Mouse (Mus musculus) effector memory CD4-positive, alpha-beta T cell, adult 7 months (primary cell): ENCODE results near the gene Glra1. TPM values are rescaled to one million over a fixed set of nuclear protein-coding genes. Genes with fewer than 3 reads are reported as not detected.

Experiments used
- polyA plus RNA-seq: library from polyadenylated mRNA; unstranded; fragments of 100-300 nt; shearing (Covaris generic); gene quantifications from one replicate; pipeline ENCODE4 v1.2.1, GENCODE M21; 2017

Gene Glra1
- polyA plus RNA-seq = not detected

DNA sequence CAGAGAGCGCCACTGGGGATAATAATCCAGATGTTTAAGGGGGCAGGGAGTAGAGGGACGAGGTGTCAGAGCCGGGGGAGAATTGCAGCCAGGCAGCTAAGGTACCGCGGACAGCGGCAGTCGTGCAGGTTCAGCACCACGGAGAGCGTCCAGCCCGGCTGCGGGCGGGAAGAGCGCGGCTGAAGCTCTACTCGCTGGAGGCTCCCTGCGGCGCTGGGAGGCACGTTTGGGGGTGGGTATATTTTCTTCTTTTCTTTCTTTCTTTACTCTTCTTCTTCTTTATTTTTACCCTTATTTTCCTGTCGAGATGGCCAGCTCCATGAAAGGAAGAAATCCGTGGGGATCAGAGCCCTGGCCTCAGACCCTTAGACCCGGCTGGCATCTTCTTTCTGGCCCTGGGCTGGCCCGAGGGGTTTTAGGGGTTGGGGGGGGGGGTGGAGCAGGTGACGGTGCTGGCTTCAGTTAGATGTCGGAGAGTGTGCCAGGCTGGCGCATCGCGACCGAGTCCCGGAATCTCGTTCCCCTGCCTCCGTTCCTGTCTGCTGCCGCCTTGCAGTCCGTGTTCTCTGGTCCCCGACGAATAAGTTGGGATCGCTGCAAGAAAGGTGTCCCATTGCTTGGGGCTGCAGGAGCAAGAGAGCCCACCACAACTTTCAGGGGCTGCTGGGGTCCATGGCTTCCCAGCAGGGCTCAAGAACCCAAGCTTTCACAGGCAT, at the start of gene Glra1:
TSS of gene Glra1 (minus strand) at position 391 of the 716 bp plus-strand sequence.

DNA sequence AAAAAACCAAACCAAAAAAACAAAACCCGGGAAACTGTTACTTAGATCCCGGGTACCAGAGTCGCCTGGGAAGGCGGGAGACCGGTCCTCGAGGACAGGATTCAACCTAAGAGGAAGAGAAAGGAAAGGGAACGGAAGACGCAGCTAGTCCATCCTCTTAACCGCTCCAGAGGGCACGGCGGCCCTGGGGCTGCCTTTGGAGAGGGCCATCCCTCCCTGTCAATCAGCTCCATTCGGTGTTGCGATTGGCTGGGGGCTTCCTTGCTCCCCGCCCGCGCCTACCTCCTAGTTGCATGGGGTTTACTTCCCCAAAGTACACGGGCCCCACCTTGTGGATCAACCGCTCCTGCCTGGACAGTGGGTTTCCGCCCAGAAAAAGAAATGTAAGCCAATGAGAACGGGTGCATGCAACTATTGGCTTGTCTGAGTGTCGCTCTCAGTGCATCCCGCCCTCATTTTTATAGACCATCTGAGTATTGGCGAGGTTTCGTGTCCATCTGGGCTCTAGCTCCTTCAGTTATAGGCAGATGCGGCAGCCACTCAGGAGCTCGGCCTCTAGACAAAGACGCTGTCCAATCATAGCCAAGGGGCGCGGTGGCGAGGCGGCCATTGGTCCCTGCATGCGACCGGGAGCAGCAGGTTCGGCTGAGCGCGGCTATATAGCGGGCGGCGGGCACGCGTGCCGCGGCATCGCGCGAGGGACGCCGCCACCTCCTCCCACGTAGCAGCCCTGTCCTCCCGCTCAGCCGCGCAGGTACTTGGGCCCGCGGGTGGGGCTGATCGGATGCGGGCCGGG, 138.8 kb downstream of the Glra1 start, which contains the start of gene G3bp1:
TSS of gene G3bp1 (plus strand) at position 638 of the 796 bp plus-strand sequence.

Other genes starting within 250 kb of the Glra1 start
- 0.61 TPM for gene Sparc, start 185.0 kb downstream of the Glra1 start, polyA plus RNA-seq
- 108 TPM for gene Atox1, start 147.0 kb downstream of the Glra1 start, polyA plus RNA-seq
- 133 TPM for gene G3bp1, start 138.5 kb downstream of the Glra1 start, polyA plus RNA-seq